Mouse (Mus musculus): ENCODE results near the gene Ankrd61. TPM values are rescaled to one million over a fixed set of nuclear protein-coding genes. Genes with fewer than 3 reads are reported as not detected.
A peak's percentile ranks its signal among the peaks of the same experiment; 100 is the strongest.

The Ankrd61 gene
- polyA plus RNA-seq (2012; rRNA removed): 0.89 and 1.3 TPM in 2 replicates

GRCm38 (mm10) chr5:143897635-143898330 lies at the start of gene Ankrd61:
TSS of gene Ankrd61 (minus strand) at chr5:143897685.
- no peak for DNase-seq (ENCODE audit: low read depth)

- no peak for DNase-seq (ENCODE audit: low read depth)
These were observed 46.0 kb upstream of the Ankrd61 start for GRCm38 (mm10) chr5:143943231-143944125.

- DNase-seq (ENCODE audit: low read depth): no peak
These were observed 44.1 kb upstream of the Ankrd61 start for GRCm38 (mm10) chr5:143941588-143941987.

GRCm38 (mm10) chr5:143936156-143936555 lies 38.7 kb upstream of the Ankrd61 start:
- no peak for DNase-seq (ENCODE audit: low read depth)

- DNase-seq (ENCODE audit: low read depth): no peak
These were observed 36.4 kb upstream of the Ankrd61 start for GRCm38 (mm10) chr5:143933875-143934274.

GRCm38 (mm10) chr5:143933414-143933813 lies 35.9 kb upstream of the Ankrd61 start:
- DNase-seq (ENCODE audit: low read depth): no peak

- DNase-seq (ENCODE audit: low read depth): no peak
These were observed 35.3 kb upstream of the Ankrd61 start, which contains the start of gene Rsph10b for GRCm38 (mm10) chr5:143932831-143933230. TSS of gene Rsph10b (plus strand) at chr5:143933035.

GRCm38 (mm10) chr5:143931863-143932580 lies 34.5 kb upstream of the Ankrd61 start:
- no peak for DNase-seq (ENCODE audit: low read depth)

GRCm38 (mm10) chr5:143930656-143931055 lies 33.2 kb upstream of the Ankrd61 start:
- DNase-seq (ENCODE audit: low read depth): no peak

- DNase-seq (ENCODE audit: low read depth): no peak
These were observed 31.8 kb upstream of the Ankrd61 start for GRCm38 (mm10) chr5:143929291-143929690.

- no peak for DNase-seq (ENCODE audit: low read depth)
These were observed 30.4 kb upstream of the Ankrd61 start, which contains the start of gene Gm42421 for GRCm38 (mm10) chr5:143927875-143928274. TSS of gene Gm42421 (plus strand) at chr5:143928175.

- no peak for DNase-seq (ENCODE audit: low read depth)
These were observed 27.4 kb upstream of the Ankrd61 start for GRCm38 (mm10) chr5:143924781-143925452.

GRCm38 (mm10) chr5:143918120-143918519 lies 20.6 kb upstream of the Ankrd61 start:
- no peak for DNase-seq (ENCODE audit: low read depth)

GRCm38 (mm10) chr5:143917418-143917817 lies 19.9 kb upstream of the Ankrd61 start:
- no peak for DNase-seq (ENCODE audit: low read depth)

GRCm38 (mm10) chr5:143916221-143916620 lies 18.7 kb upstream of the Ankrd61 start:
- no peak for DNase-seq (ENCODE audit: low read depth)

- DNase-seq (ENCODE audit: low read depth): peak; percentile 92
These were observed 12.2 kb upstream of the Ankrd61 start, which contains the start of the genes Aimp2 and Pms2 for GRCm38 (mm10) chr5:143909417-143910400. TSS of gene Aimp2 (minus strand) at chr5:143909847. TSS of gene Pms2 (plus strand) at chr5:143909964.

- no peak for DNase-seq (ENCODE audit: low read depth)
These were observed 11.4 kb upstream of the Ankrd61 start for GRCm38 (mm10) chr5:143908926-143909325.

- DNase-seq (ENCODE audit: low read depth): no peak
These were observed 8.9 kb upstream of the Ankrd61 start for GRCm38 (mm10) chr5:143906429-143906828.

GRCm38 (mm10) chr5:143903813-143904212 lies 6.3 kb upstream of the Ankrd61 start:
- no peak for DNase-seq (ENCODE audit: low read depth)

- DNase-seq (ENCODE audit: low read depth): no peak
These were observed 4.6 kb upstream of the Ankrd61 start for GRCm38 (mm10) chr5:143902111-143902510.

All from gonadal fat pad, adult 2 months (tissue).